Mouse (Mus musculus): ENCODE data around the gene Serpinb11.

DNA sequence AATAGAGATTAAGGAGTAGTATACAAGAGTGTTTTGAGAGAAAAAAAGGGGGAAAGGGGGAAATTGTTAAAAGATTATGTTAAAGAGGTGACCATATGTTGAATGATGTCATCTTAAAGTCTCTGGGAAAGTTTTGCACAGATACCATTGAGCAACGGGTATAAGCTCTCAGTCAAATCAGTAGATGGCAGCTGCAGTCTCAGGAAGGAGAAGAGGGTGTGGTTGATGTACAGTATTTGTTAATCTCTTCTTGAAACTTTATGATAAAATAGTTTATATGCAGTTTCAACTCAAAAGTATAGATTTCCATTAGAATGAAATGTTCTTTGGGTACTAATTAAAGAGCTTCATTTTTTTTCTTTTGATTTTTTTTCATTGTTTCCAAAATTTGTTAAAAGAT, 36.5 kb downstream of the Serpinb11 start:
- TF ChIP-seq GATA1 (IDR thresholded peaks at IDR 0.05; ENCODE audit: low read length) (no peak), TAL1 (IDR thresholded peaks at IDR 0.05; ENCODE audit: low read length) (no peak)

Measured in erythroblast, embryonic 14.5 days (primary cell).